Mouse (Mus musculus) kidney, adult 2 months (tissue): ENCODE data around the gene Ptx3.

Experiments
- CTCF ChIP-seq: fragments of 200-500 bp; conservative IDR thresholded peaks from 2 replicates; pipeline ENCODE4 v1.5.1; 2011; ENCODE audit warnings: low read depth, mild to moderate bottlenecking, control low read depth, low read length, moderate library complexity, mixed read lengths; ENCODE audit not compliant: insufficient read depth, insufficient read length
- POLR2A ChIP-seq: fragments of 200-500 bp; IDR thresholded peaks from one replicate; pipeline ENCODE4 v1.6.1; 2011; ENCODE audit warnings: low read depth, low read length, control low read depth

GRCm38 (mm10) chr3:66224931-66225537 is 5.3 kb downstream of the Ptx3 start:
- no peak for TF ChIP-seq CTCF
- TF ChIP-seq POLR2A = no peak
